Comparison of ENCODE assay signal across 7 mouse cellular contexts in genomic region chr13:5861157-5862002, GRCm38 (mm10). TPM values are rescaled to one million over a fixed set of nuclear protein-coding genes. Genes with fewer than 3 reads are reported as not detected.
DNase-seq lines count a peak whose midpoint lies in the region; ATAC-seq and TF ChIP-seq lines count a peak whose summit lies in the region.

Gene Klf6, plus strand, starts transcription at chr13:5861482.

- WGBS in embryonic facial prominence, embryonic 10.5 days: under 1% methylated on average over 59 of the region's 60 CpGs
- under 1% methylated on average over 59 of the region's 60 CpGs for WGBS in intestine, postnatal 0 days
- WGBS in midbrain, embryonic 12.5 days: 0% methylated on average over 57 of the region's 60 CpGs
- WGBS in small intestine, adult 2 months: under 1% methylated on average over 59 of the region's 60 CpGs

- peak; percentile 90 for TF ChIP-seq POLR2A in small intestine, adult 2 months (IDR thresholded peaks at IDR 0.05; ENCODE audit: low read depth, low read length)

- peak; percentile 99 for DNase-seq in adrenal gland, postnatal 10 days
- DNase-seq in embryonic facial prominence, embryonic 10.5 days (ENCODE audit: low spot score): peak; percentile 99
- no peak for DNase-seq in gonadal fat pad, adult 2 months (ENCODE audit: low read depth)
- peak; percentile 99 for DNase-seq in left cerebral cortex, postnatal 4 days

- peaks cover 18% of the 10 kb centered on the region for H3K36me3 ChIP-seq in embryonic facial prominence, embryonic 10.5 days (replicated peaks)
- H3K36me3 ChIP-seq in intestine, postnatal 0 days (ENCODE audit: control insufficient read depth, insufficient read depth): peaks cover 15% of the 10 kb centered on the region
- peaks cover 17% of the 10 kb centered on the region for H3K36me3 ChIP-seq in midbrain, embryonic 12.5 days
- H3K36me3 ChIP-seq in small intestine, adult 2 months (ENCODE audit: control insufficient read depth, insufficient read depth, low read length): peaks cover 19% of the 10 kb centered on the region

- no peaks in the 10 kb centered on the region for H3K27me3 ChIP-seq in embryonic facial prominence, embryonic 10.5 days (replicated peaks; ENCODE audit: low read depth, poor library complexity, severe bottlenecking)
- no peaks in the 10 kb centered on the region for H3K27me3 ChIP-seq in intestine, postnatal 0 days (replicated peaks; ENCODE audit: control insufficient read depth, insufficient read depth, low read length)
- H3K27me3 ChIP-seq in midbrain, embryonic 12.5 days: no peaks in the 10 kb centered on the region
- no peaks in the 10 kb centered on the region for H3K27me3 ChIP-seq in small intestine, adult 2 months (ENCODE audit: control insufficient read depth, insufficient read depth, low read length)

- peak within 1 kb of the TSS; percentile 76 for H3K4me3 ChIP-seq in embryonic facial prominence, embryonic 10.5 days
- H3K4me3 ChIP-seq in intestine, postnatal 0 days (ENCODE audit: low read depth, low read length): peak within 1 kb of the TSS; percentile 96
- peak within 1 kb of the TSS; percentile 66 for H3K4me3 ChIP-seq in midbrain, embryonic 12.5 days
- H3K4me3 ChIP-seq in small intestine, adult 2 months (ENCODE audit: low read depth, low read length): peak within 1 kb of the TSS; percentile 91

- H3K9me3 ChIP-seq in embryonic facial prominence, embryonic 10.5 days: no peaks in the 10 kb centered on the region
- no peaks in the 10 kb centered on the region for H3K9me3 ChIP-seq in intestine, postnatal 0 days (ENCODE audit: control insufficient read depth)
- H3K9me3 ChIP-seq in midbrain, embryonic 12.5 days: no peaks in the 10 kb centered on the region

- peaks cover 17% of the 10 kb centered on the region for H3K4me1 ChIP-seq in embryonic facial prominence, embryonic 10.5 days
- H3K4me1 ChIP-seq in intestine, postnatal 0 days (replicated peaks; ENCODE audit: control insufficient read depth, insufficient read depth, low read length): 0 out of 2 replicates have a peak, but pooled peaks cover 3% of the 10 kb centered on the region
- peaks cover 16% of the 10 kb centered on the region for H3K4me1 ChIP-seq in midbrain, embryonic 12.5 days
- peaks cover 15% of the 10 kb centered on the region for H3K4me1 ChIP-seq in small intestine, adult 2 months (ENCODE audit: control insufficient read depth, insufficient read depth, insufficient read length, low read length)

- H3K4me2 ChIP-seq in intestine, postnatal 0 days (replicated peaks; ENCODE audit: low read depth): peak within 1 kb of the TSS; percentile 73
- H3K4me2 ChIP-seq in midbrain, embryonic 12.5 days (replicated peaks): peak within 1 kb of the TSS; percentile 68

- peak within 1 kb of the TSS; percentile 99 for H3K27ac ChIP-seq in embryonic facial prominence, embryonic 10.5 days (replicated peaks)
- H3K27ac ChIP-seq in intestine, postnatal 0 days (ENCODE audit: low read depth, low read length): peak within 1 kb of the TSS; percentile 98
- peak within 1 kb of the TSS; percentile 99 for H3K27ac ChIP-seq in midbrain, embryonic 12.5 days (replicated peaks)
- peak within 1 kb of the TSS; percentile 99 for H3K27ac ChIP-seq in small intestine, adult 2 months (ENCODE audit: insufficient read depth, low read depth, low read length)

- H3K9ac ChIP-seq in intestine, postnatal 0 days (ENCODE audit: low read depth, low read length): peak within 1 kb of the TSS; percentile 88
- peak within 1 kb of the TSS; percentile 82 for H3K9ac ChIP-seq in midbrain, embryonic 12.5 days (replicated peaks)

- intact Hi-C loops in left cerebral cortex, postnatal 4 days (cut with DNase I): loop anchor here (2.0 to 10.0 kb wide), 5 partner anchors 367 to 1087 kb away; no protein-coding TSS in a partner anchor

- TF ChIP-seq CTCF in intestine, postnatal 0 days (IDR thresholded peaks at IDR 0.05; ENCODE audit: low read depth): peak; percentile 25; the same call in 1 of the 2 replicates
- no peak for TF ChIP-seq CTCF in small intestine, adult 2 months (IDR thresholded peaks at IDR 0.05; ENCODE audit: extremely low read depth, insufficient read length, insufficient replicate concordance, low read depth, low read length)

- ATAC-seq in intestine, postnatal 0 days: peak; percentile 99
- peak; percentile 99 for ATAC-seq in midbrain, embryonic 12.5 days (ENCODE audit: low FRiP score, low read depth)

RNA-seq across cellular contexts. Expression of gene Klf6, which starts in this region (rescaled TPM):
- total RNA-seq in adrenal gland, postnatal 10 days (2021): 10 to 100 TPM; 37.9 to 59.0 TPM
- polyA plus RNA-seq in embryonic facial prominence, embryonic 10.5 days (2016; fragmentation: Nextera tagmentation; extraction: Ambion mirVana): 39.5 and 43.2 TPM in 2 replicates
- polyA plus RNA-seq in gonadal fat pad, adult 2 months (2012; rRNA removed): 24.8 and 35.4 TPM in 2 replicates
- polyA plus RNA-seq in intestine, postnatal 0 days (2015; fragmentation: Nextera tagmentation; extraction: Ambion mirVana): 64.4 and 65.3 TPM in 2 replicates
- 100 to 1,000 TPM; 112 to 117 TPM for total RNA-seq in left cerebral cortex, postnatal 4 days (2021)
- polyA plus RNA-seq in midbrain, embryonic 12.5 days (2016; fragmentation: Nextera tagmentation; extraction: Ambion mirVana): 71.6 and 77.0 TPM in 2 replicates
- polyA plus RNA-seq in small intestine, adult 2 months (2012; rRNA removed): 13.2 and 44.5 TPM in 2 replicates
